Mouse (Mus musculus): ENCODE measurements around the gene Arnt2. TPM values are rescaled to one million over a fixed set of nuclear protein-coding genes. Genes with fewer than 3 reads are reported as not detected.

The Arnt2 gene
- polyA plus RNA-seq, 1 experiment from 2014 or later: 5.8 TPM

GRCm38 (mm10) chr7:84311624-84312023 lies 98.4 kb downstream of the Arnt2 start:
- H3K4me2 ChIP-seq (ENCODE audit: low read length): no peak overlapping the region
- ATAC-seq (replicated peaks; ENCODE audit: low FRiP score, low TSS enrichment, low read depth): no peak
- 78% methylated on average over 3 of the region's 3 CpGs for WGBS
- no peaks in the 10 kb centered on the region for H3K36me3 ChIP-seq (ENCODE audit: control insufficient read depth, insufficient read depth, low read length)
- DNase-seq (ENCODE audit: low spot score): no peak
- H3K27ac ChIP-seq (ENCODE audit: low read depth): no peak overlapping the region
- no peak overlapping the region for H3K9ac ChIP-seq (ENCODE audit: low read length)
- H3K27me3 ChIP-seq (replicated peaks; ENCODE audit: control insufficient read depth, insufficient read depth, low read length): no peaks in the 10 kb centered on the region
- no peak overlapping the region for H3K4me3 ChIP-seq (ENCODE audit: low read depth, low read length)
- no peaks in the 10 kb centered on the region for H3K4me1 ChIP-seq (replicated peaks; ENCODE audit: control insufficient read depth, insufficient read depth, low read length)
- no peaks in the 10 kb centered on the region for H3K9me3 ChIP-seq (ENCODE audit: control insufficient read depth, low read length)

GRCm38 (mm10) chr7:84310909-84311311 lies 99.1 kb downstream of the Arnt2 start:
- DNase-seq (ENCODE audit: low spot score): no peak
- no peak for ATAC-seq (replicated peaks; ENCODE audit: low FRiP score, low TSS enrichment, low read depth)
- Histone ChIP-seq H3K4me3 (ENCODE audit: low read depth, low read length) (no peak overlapping the region), H3K27me3 (replicated peaks; ENCODE audit: control insufficient read depth, insufficient read depth, low read length) (no peaks in the 10 kb centered on the region), H3K4me1 (replicated peaks; ENCODE audit: control insufficient read depth, insufficient read depth, low read length) (no peaks in the 10 kb centered on the region), H3K9me3 (ENCODE audit: control insufficient read depth, low read length) (no peaks in the 10 kb centered on the region), H3K4me2 (ENCODE audit: low read length) (no peak overlapping the region), H3K36me3 (ENCODE audit: control insufficient read depth, insufficient read depth, low read length) (no peaks in the 10 kb centered on the region), H3K9ac (ENCODE audit: low read length) (no peak overlapping the region), H3K27ac (ENCODE audit: low read depth) (no peak overlapping the region)
- 85% methylated on average over 3 of the region's 4 CpGs for WGBS

GRCm38 (mm10) chr7:84307329-84307925 lies 102.5 kb downstream of the Arnt2 start:
- no peak overlapping the region for H3K4me2 ChIP-seq (ENCODE audit: low read length)
- WGBS: 91% methylated on average over 3 of the region's 3 CpGs
- H3K9ac ChIP-seq (ENCODE audit: low read length): no peak overlapping the region
- no peak overlapping the region for H3K4me3 ChIP-seq (ENCODE audit: low read depth, low read length)
- no peaks in the 10 kb centered on the region for H3K4me1 ChIP-seq (replicated peaks; ENCODE audit: control insufficient read depth, insufficient read depth, low read length)
- no peak overlapping the region for H3K27ac ChIP-seq (ENCODE audit: low read depth)
- no peak for ATAC-seq (replicated peaks; ENCODE audit: low FRiP score, low TSS enrichment, low read depth)
- H3K27me3 ChIP-seq (replicated peaks; ENCODE audit: control insufficient read depth, insufficient read depth, low read length): no peaks in the 10 kb centered on the region
- no peak for DNase-seq (ENCODE audit: low spot score)
- H3K9me3 ChIP-seq (ENCODE audit: control insufficient read depth, low read length): no peaks in the 10 kb centered on the region
- no peaks in the 10 kb centered on the region for H3K36me3 ChIP-seq (ENCODE audit: control insufficient read depth, insufficient read depth, low read length)

- Histone ChIP-seq H3K36me3 (ENCODE audit: control insufficient read depth, insufficient read depth, low read length) (no peaks in the 10 kb centered on the region), H3K9me3 (ENCODE audit: control insufficient read depth, low read length) (no peaks in the 10 kb centered on the region), H3K27ac (ENCODE audit: low read depth) (no peak overlapping the region), H3K9ac (ENCODE audit: low read length) (no peak overlapping the region), H3K27me3 (replicated peaks; ENCODE audit: control insufficient read depth, insufficient read depth, low read length) (no peaks in the 10 kb centered on the region), H3K4me3 (ENCODE audit: low read depth, low read length) (no peak overlapping the region), H3K4me1 (replicated peaks; ENCODE audit: control insufficient read depth, insufficient read depth, low read length) (no peaks in the 10 kb centered on the region), H3K4me2 (ENCODE audit: low read length) (no peak overlapping the region)
- ATAC-seq (replicated peaks; ENCODE audit: low FRiP score, low TSS enrichment, low read depth): no peak
- 86% methylated on average over 1 of the region's 1 CpGs for WGBS
- DNase-seq (ENCODE audit: low spot score): no peak
Observed at GRCm38 (mm10) chr7:84300261-84300660, 109.7 kb downstream of the Arnt2 start.

GRCm38 (mm10) chr7:84299601-84300000 lies 110.4 kb downstream of the Arnt2 start:
- H3K4me3 ChIP-seq (ENCODE audit: low read depth, low read length): no peak overlapping the region
- DNase-seq (ENCODE audit: low spot score) (no peak), ATAC-seq (replicated peaks; ENCODE audit: low FRiP score, low TSS enrichment, low read depth) (no peak)
- no peak overlapping the region for H3K4me2 ChIP-seq (ENCODE audit: low read length)
- no peaks in the 10 kb centered on the region for H3K36me3 ChIP-seq (ENCODE audit: control insufficient read depth, insufficient read depth, low read length)
- 77% methylated on average over 4 of the region's 4 CpGs for WGBS
- H3K27me3 ChIP-seq (replicated peaks; ENCODE audit: control insufficient read depth, insufficient read depth, low read length): no peaks in the 10 kb centered on the region
- H3K4me1 ChIP-seq (replicated peaks; ENCODE audit: control insufficient read depth, insufficient read depth, low read length): no peaks in the 10 kb centered on the region
- H3K9me3 ChIP-seq (ENCODE audit: control insufficient read depth, low read length): no peaks in the 10 kb centered on the region
- no peak overlapping the region for H3K9ac ChIP-seq (ENCODE audit: low read length)
- no peak overlapping the region for H3K27ac ChIP-seq (ENCODE audit: low read depth)

- Histone ChIP-seq H3K4me1 (replicated peaks; ENCODE audit: control insufficient read depth, insufficient read depth, low read length) (no peaks in the 10 kb centered on the region), H3K9ac (ENCODE audit: low read length) (no peak overlapping the region), H3K27me3 (replicated peaks; ENCODE audit: control insufficient read depth, insufficient read depth, low read length) (no peaks in the 10 kb centered on the region), H3K36me3 (ENCODE audit: control insufficient read depth, insufficient read depth, low read length) (0 out of 2 replicates have a peak, but pooled peaks cover 2% of the 10 kb centered on the region), H3K4me2 (ENCODE audit: low read length) (no peak overlapping the region), H3K9me3 (ENCODE audit: control insufficient read depth, low read length) (no peaks in the 10 kb centered on the region), H3K27ac (ENCODE audit: low read depth) (no peak overlapping the region), H3K4me3 (ENCODE audit: low read depth, low read length) (no peak overlapping the region)
- DNase-seq (ENCODE audit: low spot score) (no peak), ATAC-seq (replicated peaks; ENCODE audit: low FRiP score, low TSS enrichment, low read depth) (no peak)
- 62% methylated on average over 7 of the region's 7 CpGs for WGBS
Observed at GRCm38 (mm10) chr7:84293054-84293453, 116.9 kb downstream of the Arnt2 start.

GRCm38 (mm10) chr7:84287226-84287587 lies 122.8 kb downstream of the Arnt2 start:
- Histone ChIP-seq H3K4me2 (ENCODE audit: low read length) (no peak overlapping the region), H3K4me3 (ENCODE audit: low read depth, low read length) (no peak overlapping the region), H3K36me3 (ENCODE audit: control insufficient read depth, insufficient read depth, low read length) (peaks cover 7% of the 10 kb centered on the region; the same call in 1 of the 2 replicates), H3K27ac (ENCODE audit: low read depth) (no peak overlapping the region), H3K9ac (ENCODE audit: low read length) (no peak overlapping the region), H3K9me3 (ENCODE audit: control insufficient read depth, low read length) (no peaks in the 10 kb centered on the region), H3K4me1 (replicated peaks; ENCODE audit: control insufficient read depth, insufficient read depth, low read length) (no peaks in the 10 kb centered on the region), H3K27me3 (replicated peaks; ENCODE audit: control insufficient read depth, insufficient read depth, low read length) (no peaks in the 10 kb centered on the region)
- DNase-seq (ENCODE audit: low spot score): no peak
- 77% methylated on average over 2 of the region's 2 CpGs for WGBS
- ATAC-seq (replicated peaks; ENCODE audit: low FRiP score, low TSS enrichment, low read depth): no peak

- ATAC-seq (replicated peaks; ENCODE audit: low FRiP score, low TSS enrichment, low read depth): no peak
- H3K9ac ChIP-seq (ENCODE audit: low read length): no peak overlapping the region
- H3K36me3 ChIP-seq (ENCODE audit: control insufficient read depth, insufficient read depth, low read length): peaks cover 7% of the 10 kb centered on the region; the same call in 1 of the 2 replicates
- H3K27ac ChIP-seq (ENCODE audit: low read depth): no peak overlapping the region
- no peak for DNase-seq (ENCODE audit: low spot score)
- H3K27me3 ChIP-seq (replicated peaks; ENCODE audit: control insufficient read depth, insufficient read depth, low read length): no peaks in the 10 kb centered on the region
- no peaks in the 10 kb centered on the region for H3K9me3 ChIP-seq (ENCODE audit: control insufficient read depth, low read length)
- 89% methylated on average over 8 of the region's 8 CpGs for WGBS
- no peak overlapping the region for H3K4me3 ChIP-seq (ENCODE audit: low read depth, low read length)
- no peaks in the 10 kb centered on the region for H3K4me1 ChIP-seq (replicated peaks; ENCODE audit: control insufficient read depth, insufficient read depth, low read length)
- H3K4me2 ChIP-seq (ENCODE audit: low read length): no peak overlapping the region
Observed at GRCm38 (mm10) chr7:84286526-84287225, 123.3 kb downstream of the Arnt2 start.

GRCm38 (mm10) chr7:84285790-84286189 lies 124.2 kb downstream of the Arnt2 start:
- no peak overlapping the region for H3K4me2 ChIP-seq (ENCODE audit: low read length)

More at GRCm38 (mm10) chr7:84285790-84286189, 124.2 kb downstream of the Arnt2 start:
- Histone ChIP-seq H3K27me3 (replicated peaks; ENCODE audit: control insufficient read depth, insufficient read depth, low read length) (no peaks in the 10 kb centered on the region), H3K4me3 (ENCODE audit: low read depth, low read length) (no peak overlapping the region), H3K36me3 (ENCODE audit: control insufficient read depth, insufficient read depth, low read length) (peaks cover 7% of the 10 kb centered on the region; the same call in 1 of the 2 replicates), H3K27ac (ENCODE audit: low read depth) (no peak overlapping the region), H3K9me3 (ENCODE audit: control insufficient read depth, low read length) (no peaks in the 10 kb centered on the region), H3K9ac (ENCODE audit: low read length) (no peak overlapping the region), H3K4me1 (replicated peaks; ENCODE audit: control insufficient read depth, insufficient read depth, low read length) (no peaks in the 10 kb centered on the region)
- no peak for DNase-seq (ENCODE audit: low spot score)
- no peak for ATAC-seq (replicated peaks; ENCODE audit: low FRiP score, low TSS enrichment, low read depth)
- WGBS: 86% methylated on average over 7 of the region's 7 CpGs

Data from intestine, embryonic 14.5 days (tissue).